Mouse (Mus musculus) heart, embryonic 12.5 days (tissue): Measurements from ENCODE around the gene Rab26. TPM values are rescaled to one million over a fixed set of nuclear protein-coding genes. Genes with fewer than 3 reads are reported as not detected.

Source experiments
- polyA plus RNA-seq: library from polyadenylated mRNA; unstranded; fragments of >200 nt; fragmentation: Nextera tagmentation; extraction: Ambion mirVana; gene quantifications from 2 replicates; pipeline ENCODE4 v1.2.1, GENCODE M21; 2016

The Rab26 gene
- polyA plus RNA-seq, 1 experiment from 2014 or later = 1.2 TPM

Other genes starting within 250 kb of the Rab26 start
- gene Abca17, start 183.1 kb downstream of the Rab26 start, polyA plus RNA-seq = not detected in 2 replicates
- gene Abca3, start 182.3 kb downstream of the Rab26 start, polyA plus RNA-seq = 9.4 and 9.7 TPM in 2 replicates
- 246 and 247 TPM in 2 replicates for gene Rnps1, start 119.6 kb downstream of the Rab26 start, polyA plus RNA-seq
- gene Eci1, start 107.6 kb downstream of the Rab26 start, polyA plus RNA-seq = 209 and 215 TPM in 2 replicates
- 2.3 and 2.4 TPM in 2 replicates for gene Dnase1l2, start 91.1 kb downstream of the Rab26 start, polyA plus RNA-seq
- gene E4f1, start 63.9 kb downstream of the Rab26 start, polyA plus RNA-seq = 22.2 and 22.5 TPM in 2 replicates
- gene Pgp, start 63.8 kb downstream of the Rab26 start, polyA plus RNA-seq = 71.9 and 73.7 TPM in 2 replicates
- not detected in 2 replicates for gene Bricd5, start 60.3 kb downstream of the Rab26 start, polyA plus RNA-seq
- 17.8 and 20.5 TPM in 2 replicates for gene Mlst8, start 55.1 kb downstream of the Rab26 start, polyA plus RNA-seq
- 0.64 and 0.77 TPM in 2 replicates for gene Caskin1, start 45.6 kb downstream of the Rab26 start, polyA plus RNA-seq
- gene Traf7, start 6.3 kb downstream of the Rab26 start, polyA plus RNA-seq = 71.8 and 81.4 TPM in 2 replicates
- gene Pkd1, start 15.6 kb upstream of the Rab26 start, polyA plus RNA-seq = 18.1 and 18.9 TPM in 2 replicates
- gene Tsc2, start 98.4 kb upstream of the Rab26 start, polyA plus RNA-seq = 66.5 and 74.6 TPM in 2 replicates
- gene Nthl1, start 98.5 kb upstream of the Rab26 start, polyA plus RNA-seq = 7.8 and 8.3 TPM in 2 replicates
- gene Slc9a3r2, start 116.1 kb upstream of the Rab26 start, polyA plus RNA-seq = 56.6 and 59.7 TPM in 2 replicates
- gene Npw, start 124.2 kb upstream of the Rab26 start, polyA plus RNA-seq = not detected in 2 replicates
- 20.1 and 21.2 TPM in 2 replicates for gene Zfp598, start 135.5 kb upstream of the Rab26 start, polyA plus RNA-seq
- 0.68 and 1.0 TPM in 2 replicates for gene Syngr3, start 155.7 kb upstream of the Rab26 start, polyA plus RNA-seq
- gene Gfer, start 161.9 kb upstream of the Rab26 start, polyA plus RNA-seq = 34.0 and 37.8 TPM in 2 replicates
- 1.3 and 1.8 TPM in 2 replicates for gene Noxo1, start 162.0 kb upstream of the Rab26 start, polyA plus RNA-seq
- gene Tbl3, start 173.4 kb upstream of the Rab26 start, polyA plus RNA-seq = 45.9 and 49.5 TPM in 2 replicates
- not detected in 2 replicates for gene Rnf151, start 183.9 kb upstream of the Rab26 start, polyA plus RNA-seq
- 810 and 828 TPM in 2 replicates for gene Rps2, start 183.9 kb upstream of the Rab26 start, polyA plus RNA-seq
- 351 and 363 TPM in 2 replicates for gene Ndufb10, start 190.3 kb upstream of the Rab26 start, polyA plus RNA-seq
- 0.34 and 0.76 TPM in 2 replicates for gene Rpl3l, start 193.6 kb upstream of the Rab26 start, polyA plus RNA-seq
- 17.3 and 18.2 TPM in 2 replicates for gene Msrb1, start 202.4 kb upstream of the Rab26 start, polyA plus RNA-seq
- gene Hs3st6, start 218.8 kb upstream of the Rab26 start, polyA plus RNA-seq = 0.72 TPM in 1 of 2 replicates, not detected in the other